Mouse (Mus musculus) Muller cell, postnatal 12 days (primary cell): Measurements from ENCODE around the gene Chchd5.

Source experiments
- DNase-seq: peaks from one replicate; pipeline ENCODE4 v3.0.0-alpha.2; 2015; ENCODE audit errors: inconsistent ontology term

The Chchd5 gene

DNA sequence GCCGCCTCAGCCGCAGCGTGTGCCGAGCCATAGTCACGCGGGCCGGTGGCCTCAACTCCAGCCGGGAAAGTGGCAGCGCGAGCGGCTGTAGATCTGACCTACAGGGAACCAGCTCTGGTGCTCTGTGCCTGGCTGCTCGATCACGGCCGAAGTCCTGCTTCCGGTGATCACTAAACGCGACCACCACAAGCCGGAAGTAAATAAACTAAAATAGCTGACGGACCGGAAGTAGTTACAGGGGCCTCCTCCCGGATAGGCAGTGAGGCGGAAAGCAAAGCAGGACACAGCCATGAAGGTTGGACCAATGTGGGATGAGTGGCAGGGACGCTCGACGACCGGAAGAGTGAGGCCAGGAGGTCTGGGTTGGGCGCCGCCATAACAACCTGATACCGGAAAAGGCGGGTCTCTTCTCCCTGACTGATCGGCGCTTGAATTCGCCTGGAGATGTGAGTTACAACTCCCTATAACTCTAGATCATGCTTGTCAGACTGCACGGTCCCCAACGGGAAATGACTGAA is at the start of gene Chchd5:
Chchd5 (plus strand) TSS at position 289 of the 518 bp plus-strand sequence.
- peak; percentile 96 for DNase-seq

- no peak for DNase-seq
These were observed 48.4 kb upstream of the Chchd5 start for GRCm38 (mm10) chr2:129081097-129081496.

DNA sequence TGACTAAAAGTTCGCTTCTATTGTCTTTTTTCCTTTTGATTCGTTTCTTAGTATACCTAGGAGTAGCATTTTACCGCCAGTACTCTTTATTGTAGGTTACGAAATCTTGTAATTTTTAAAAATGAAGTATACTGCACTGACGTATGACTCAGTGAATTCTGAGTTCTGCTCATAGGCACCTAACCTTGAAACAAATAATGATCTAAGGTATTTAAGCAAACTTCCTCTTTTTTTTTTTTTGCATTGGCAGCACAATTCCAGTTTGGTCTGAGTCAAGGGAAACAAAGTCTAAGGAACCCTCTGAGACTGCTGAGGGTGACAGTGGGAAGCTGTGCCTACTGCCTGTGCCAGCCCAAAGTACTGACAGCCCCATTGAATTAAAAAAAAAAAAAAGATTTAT is 46.0 kb upstream of the Chchd5 start:
- no peak for DNase-seq

GRCm38 (mm10) chr2:129084959-129085358 is 44.5 kb upstream of the Chchd5 start:
- peak; percentile 5 for DNase-seq

- DNase-seq = no peak
These were observed 42.0 kb upstream of the Chchd5 start for GRCm38 (mm10) chr2:129087520-129087919.

GRCm38 (mm10) chr2:129090370-129090769 is 39.1 kb upstream of the Chchd5 start:
- no peak for DNase-seq

DNA sequence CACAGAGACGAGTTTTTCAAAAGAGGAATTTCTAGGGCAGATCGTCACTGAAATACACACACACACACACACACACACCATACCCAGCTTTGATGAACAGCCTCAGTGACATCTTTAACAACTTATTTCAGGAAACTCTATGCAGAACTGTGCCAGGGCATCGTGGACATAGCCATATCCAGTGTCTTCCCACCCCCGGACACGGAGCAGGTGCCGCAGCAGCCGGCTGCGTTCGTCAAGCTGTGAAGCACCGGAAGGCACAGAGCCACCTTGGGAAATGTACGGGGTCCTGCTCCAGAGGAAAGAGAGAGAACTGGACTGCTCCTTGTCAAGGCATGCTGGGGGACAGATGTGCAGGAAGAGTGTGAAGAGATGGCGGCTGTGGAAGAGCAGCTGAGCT is 36.7 kb upstream of the Chchd5 start:
- DNase-seq = no peak

DNA sequence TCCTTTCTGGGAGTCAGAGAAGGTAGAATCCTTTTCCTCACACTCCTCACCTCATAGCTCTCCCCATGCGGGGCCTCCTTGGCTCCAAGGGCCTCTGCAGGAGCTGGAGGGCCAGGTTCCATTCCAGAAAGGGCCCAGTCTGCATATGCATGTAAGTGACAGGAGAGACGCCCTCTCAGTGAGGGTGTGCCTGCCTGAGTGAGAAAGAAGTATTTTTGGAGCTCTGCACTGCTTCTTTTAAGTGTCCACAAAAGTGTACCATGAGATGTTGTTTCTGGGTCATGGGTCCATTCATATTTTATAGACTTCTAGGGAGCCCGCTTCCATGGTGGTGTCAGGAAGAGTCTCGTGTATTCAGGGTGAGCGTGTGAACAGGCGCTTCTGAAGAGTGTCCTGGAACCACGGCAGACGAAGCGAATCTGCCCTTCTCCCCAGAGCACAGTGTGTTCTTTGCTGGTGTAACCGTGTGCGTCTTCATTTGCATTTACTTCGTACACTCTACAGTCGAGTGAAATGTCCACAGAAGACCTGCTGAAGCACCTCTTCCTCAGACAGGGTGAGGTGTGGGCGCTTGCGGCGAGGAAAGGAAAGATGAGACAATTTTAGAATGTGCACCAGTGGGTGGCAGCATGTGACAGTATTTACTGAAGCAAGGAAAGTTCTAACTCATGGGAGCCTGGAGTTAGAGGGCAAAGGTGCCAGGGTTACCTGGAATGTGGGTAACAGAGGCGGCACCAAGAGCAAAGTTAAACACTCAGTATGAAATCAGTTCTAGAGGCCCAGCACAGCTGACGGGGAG is 35.4 kb upstream of the Chchd5 start:
- DNase-seq = no peak

GRCm38 (mm10) chr2:129100784-129101310 is 28.7 kb upstream of the Chchd5 start, which contains the start of gene Polr1b:
Gene Polr1b (plus strand): TSS chr2:129100995.
- DNase-seq = peak; percentile 96

DNA sequence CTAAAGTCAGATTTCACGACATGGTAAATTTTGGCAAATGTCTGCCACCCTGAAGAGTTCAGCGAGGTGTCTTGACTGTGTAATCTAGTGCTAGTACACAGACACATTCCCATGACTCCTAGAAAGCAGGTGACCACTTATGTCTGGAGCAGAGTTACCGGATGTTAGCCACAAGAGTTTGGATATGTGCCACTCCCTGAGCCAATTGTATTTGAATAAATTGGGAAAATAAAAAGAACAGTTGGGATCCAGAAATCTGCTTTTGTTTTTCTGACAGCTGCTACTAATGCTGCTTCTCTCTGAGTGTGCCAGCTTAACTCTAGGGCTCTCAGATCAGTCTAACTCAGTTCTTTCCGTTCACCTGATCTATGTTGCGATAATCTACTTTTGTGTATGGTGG is 16.6 kb upstream of the Chchd5 start:
- DNase-seq = no peak

DNA sequence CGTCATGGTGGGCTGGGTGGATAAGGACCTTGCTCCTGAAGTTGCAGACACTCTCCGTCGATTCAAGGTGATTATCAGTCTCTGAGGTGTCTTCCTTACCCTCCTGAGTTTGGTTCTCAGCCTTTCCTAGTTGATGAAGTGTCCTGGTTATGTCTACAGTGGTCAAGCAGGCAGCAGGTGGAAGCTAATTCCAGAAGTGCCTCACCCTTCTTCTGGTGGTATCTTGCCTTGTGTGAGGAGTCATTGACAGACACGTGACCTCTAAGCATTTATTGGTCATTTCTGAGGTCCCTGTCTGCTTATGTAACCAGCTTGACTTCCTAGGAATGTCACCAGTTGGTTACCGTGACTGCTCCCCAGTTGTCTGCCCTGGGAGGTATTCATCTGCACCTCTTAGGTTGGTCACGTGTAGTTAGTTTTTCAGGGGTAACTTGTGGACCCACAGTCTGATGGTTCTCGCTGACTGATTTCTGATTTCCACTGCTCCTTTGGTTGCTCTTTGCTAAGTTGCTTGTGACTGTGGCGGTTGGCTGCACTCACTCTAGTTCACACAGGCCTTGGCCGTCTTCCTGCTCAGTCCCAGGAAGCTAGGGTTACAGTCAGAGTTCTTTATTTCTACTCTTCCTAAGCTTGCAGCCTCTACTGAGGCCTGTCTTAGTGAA is 13.7 kb upstream of the Chchd5 start:
- no peak for DNase-seq

DNA sequence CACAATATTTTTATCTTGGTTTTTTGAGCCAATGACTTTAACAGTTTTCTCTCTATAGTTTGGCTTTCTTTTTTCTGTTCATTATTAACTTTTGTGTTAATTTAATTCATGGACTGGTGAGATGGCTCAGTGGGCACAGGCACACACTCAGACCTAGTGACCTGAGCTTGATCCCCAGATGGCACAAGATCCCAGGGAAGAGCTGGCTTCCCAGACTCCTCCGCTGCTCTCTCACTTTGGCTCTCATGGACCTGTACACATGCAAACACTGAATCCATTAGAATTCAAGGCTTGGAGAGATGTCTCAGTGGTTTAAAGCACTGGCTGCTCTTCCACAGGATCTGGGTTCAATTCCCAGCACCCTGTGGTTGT is 13.1 kb upstream of the Chchd5 start:
- DNase-seq = no peak

DNA sequence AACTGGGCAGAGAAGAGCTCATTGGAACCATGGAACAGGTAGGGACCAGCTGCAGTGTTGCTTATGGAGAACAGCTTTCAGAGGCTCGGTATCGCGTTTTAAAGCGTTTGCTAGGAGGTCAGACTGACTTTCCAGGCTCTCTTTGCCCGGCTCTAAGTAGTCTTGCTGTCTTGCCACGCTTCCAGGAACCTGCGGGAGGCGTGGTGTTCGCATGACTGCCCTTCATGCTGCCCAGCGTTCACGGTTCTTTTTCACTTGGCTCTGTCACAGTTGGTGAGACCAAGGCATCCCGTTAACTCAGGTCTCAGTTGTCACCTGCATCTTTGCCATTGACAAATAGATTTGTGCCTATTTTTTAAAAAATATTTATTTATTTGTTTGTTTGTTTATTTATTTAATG is 11.4 kb upstream of the Chchd5 start:
- DNase-seq = no peak

GRCm38 (mm10) chr2:129121986-129122385 is 7.5 kb upstream of the Chchd5 start:
- no peak for DNase-seq

DNA sequence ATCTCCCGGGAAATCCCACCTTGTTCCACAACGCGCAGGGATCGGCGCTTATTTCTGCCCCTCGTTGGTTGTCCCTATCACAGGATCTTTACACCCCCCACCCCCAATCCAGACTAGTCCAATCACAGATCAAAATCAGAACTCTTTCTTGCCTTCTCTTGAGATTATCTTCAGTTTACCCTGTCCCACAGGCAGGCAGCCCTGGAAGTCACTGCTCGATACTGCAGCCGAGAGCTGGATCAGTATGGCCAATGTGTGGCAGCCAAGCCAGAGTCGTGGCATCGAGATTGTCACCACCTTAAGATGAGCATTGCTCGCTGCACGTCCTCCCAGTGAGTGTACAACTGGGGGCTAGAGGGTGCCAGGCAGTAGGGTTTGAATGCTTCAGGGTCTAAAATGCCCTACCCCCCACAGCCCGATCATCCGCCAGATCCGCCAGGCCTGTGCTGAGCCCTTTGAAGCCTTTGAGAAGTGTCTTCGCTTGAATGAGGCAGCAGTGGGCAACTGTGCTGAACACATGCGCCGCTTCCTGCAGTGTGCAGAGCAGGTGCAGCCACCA is 566 bp downstream of the Chchd5 start:
- DNase-seq = no peak

DNA sequence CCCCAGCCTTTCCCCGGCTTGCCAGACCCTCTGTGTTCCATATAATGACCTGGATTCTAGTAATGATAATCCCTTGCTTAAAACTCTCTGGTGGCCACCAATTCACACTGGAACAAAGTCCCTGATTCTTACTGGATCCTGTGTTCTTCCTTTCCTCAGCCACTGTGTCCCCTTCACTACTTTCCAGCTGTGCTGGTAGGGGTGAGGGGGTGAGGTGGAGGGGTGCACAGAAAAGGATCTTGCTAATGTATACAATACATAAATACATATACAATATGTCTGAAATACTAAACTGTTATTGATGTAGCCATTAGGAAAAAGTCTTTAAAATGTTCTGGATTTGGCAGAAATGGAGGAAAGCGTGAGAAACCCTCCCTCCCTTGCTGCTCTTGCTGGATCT is 1.3 kb downstream of the Chchd5 start:
- no peak for DNase-seq

DNA sequence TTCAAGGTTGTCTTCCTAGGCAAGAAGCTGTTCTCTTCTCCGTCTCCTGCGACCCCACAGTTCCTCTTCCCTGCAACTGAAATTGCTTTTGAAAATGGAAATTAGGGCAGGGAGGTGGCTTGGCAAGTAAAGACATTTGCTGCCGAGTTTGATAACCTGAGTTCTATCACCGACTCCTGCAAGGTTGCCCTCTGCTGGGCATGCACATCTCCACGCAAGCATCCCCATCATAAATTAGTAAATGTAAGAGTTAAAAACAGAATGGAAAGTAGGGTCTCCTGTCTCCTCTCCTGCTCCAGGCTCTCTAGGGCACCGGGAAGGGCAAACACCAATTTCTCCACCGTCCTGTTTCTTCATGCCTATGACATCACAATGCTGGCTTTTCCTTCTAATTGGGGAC is 2.7 kb downstream of the Chchd5 start:
- DNase-seq = no peak

- peak; percentile 7 for DNase-seq
These were observed 3.7 kb downstream of the Chchd5 start for GRCm38 (mm10) chr2:129133006-129133805.

- no peak for DNase-seq
These were observed 10.4 kb downstream of the Chchd5 start for GRCm38 (mm10) chr2:129139906-129140305.

DNA sequence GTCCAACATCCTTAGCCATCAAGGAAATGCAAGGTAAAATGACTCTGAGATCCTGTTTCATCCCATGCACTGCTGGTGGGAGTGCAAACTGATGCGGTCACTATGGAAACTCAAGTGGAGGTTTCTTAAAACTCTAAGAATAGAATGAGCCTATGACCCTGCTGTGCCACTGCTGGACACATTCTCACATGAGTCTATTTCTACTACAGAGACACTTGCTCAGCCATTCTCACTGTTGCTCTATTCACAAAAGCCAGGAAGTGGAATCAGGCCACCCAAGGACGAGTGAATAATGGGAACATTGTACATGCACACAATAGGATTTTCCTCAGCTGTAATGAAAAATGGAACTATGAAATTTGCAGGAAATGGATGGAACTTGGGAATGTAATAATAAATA is 19.3 kb downstream of the Chchd5 start:
- peak; percentile 84 for DNase-seq

DNA sequence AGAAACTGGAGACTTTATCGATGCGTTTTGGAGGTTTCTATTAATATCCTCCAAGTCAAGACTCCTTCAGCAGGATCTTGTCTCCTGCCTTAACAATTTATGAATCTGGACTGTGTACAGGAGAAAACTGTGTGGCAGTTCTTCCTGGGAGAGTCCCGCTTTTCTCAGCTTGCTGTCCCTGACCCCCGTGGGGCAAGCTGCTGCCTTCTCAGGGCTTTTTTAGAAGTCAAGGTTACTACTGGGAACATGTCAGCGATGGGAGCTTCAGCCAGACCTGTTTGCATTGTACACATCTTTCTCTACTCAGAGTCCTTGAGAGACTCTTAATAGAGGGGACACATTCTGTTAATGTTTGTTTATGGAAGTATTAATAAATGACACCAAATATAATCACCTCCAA is 20.9 kb downstream of the Chchd5 start:
- no peak for DNase-seq

GRCm38 (mm10) chr2:129151111-129151510 is 21.6 kb downstream of the Chchd5 start:
- DNase-seq = no peak
